Mouse (Mus musculus) gastrocnemius, postnatal 4 days (tissue): ENCODE results near the gene Rapgef4. TPM values are rescaled to one million over a fixed set of nuclear protein-coding genes. Genes with fewer than 3 reads are reported as not detected.
A peak's percentile ranks its signal among the peaks of the same experiment; 100 is the strongest.

Source experiments
- DNase-seq, 2 experiments: peaks; one replicate each; pipeline ENCODE4 v3.0.0; 2021 to 2022; ENCODE audit warnings: low spot score in 2 of 2, mixed read lengths in 2 of 2
- total RNA-seq, 2 experiments: library from RNA; stranded (reverse); gene quantifications; 2 replicates each; pipeline ENCODE4 v1.2.3; 2021

Gene Rapgef4
- total RNA-seq, 2 experiments from 2014 or later: 5.8 to 6.1 TPM

DNA sequence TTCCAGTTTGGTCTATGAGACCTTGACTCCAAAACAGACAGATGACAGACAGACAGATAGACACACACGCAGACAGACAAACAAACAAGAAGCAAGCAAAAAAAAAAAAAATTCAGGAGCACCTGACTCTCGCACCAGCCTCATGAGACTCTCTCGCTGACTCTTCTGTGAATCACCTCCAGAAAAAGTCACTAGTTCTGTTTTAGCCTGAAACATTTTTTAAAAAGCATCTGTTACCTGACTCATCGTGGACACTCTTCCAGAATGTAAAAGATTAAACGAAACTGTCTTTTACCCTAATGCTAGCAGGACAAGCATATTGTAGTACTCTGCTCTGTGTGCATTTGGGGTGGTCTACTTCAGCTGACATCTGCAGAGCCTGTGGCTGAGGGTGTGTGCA lies 44.6 kb downstream of the Rapgef4 start:
- no peak for DNase-seq

DNA sequence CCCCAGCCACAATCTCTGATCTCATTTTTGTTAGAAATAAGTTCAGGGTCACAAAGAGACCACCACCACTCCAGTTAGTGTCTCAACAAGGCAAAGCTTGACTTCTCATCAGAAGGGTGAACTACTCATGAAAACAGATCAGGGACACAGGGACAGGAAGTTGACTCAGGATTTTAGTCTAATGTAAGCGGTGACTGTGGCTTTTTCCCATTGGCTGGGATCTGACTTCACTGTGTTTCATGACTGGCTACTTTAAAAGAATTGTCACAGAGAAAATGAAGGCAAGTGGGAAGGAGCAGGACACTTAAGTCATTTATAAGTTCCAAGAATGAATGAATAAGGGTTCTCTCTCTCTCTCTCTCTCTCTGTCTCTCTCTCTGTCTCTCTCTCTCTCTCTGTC lies 45.5 kb downstream of the Rapgef4 start:
- no peak for DNase-seq

GRCm38 (mm10) chr2:72029081-72029480 lies 48.0 kb downstream of the Rapgef4 start:
- DNase-seq: no peak

DNA sequence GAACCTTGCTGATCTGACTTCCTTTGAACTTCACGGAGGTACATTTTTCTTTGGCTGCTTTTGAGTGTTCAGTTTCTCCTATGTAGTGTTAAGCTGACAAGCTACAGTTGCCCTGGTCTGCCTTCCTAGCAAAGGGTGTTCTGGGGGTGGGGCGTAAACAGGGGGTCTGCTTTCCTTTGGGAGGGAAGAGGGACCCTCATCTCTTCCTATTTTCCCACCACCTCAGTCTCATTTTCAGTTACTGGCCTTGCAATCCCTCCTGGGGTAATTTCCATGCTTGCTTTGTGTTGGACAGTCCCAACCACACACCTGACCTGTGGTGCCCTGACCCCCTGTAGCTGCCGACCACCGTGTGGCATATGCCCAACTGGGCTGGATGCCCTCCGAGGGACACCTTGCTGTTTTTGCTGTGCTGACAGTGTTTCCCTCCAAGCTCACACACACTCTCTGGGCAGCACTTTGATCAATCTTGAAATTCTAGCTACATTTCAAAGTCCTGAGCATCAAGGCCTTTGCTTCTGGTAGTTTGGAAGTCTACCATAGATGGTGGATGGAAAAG lies 48.6 kb downstream of the Rapgef4 start:
- DNase-seq: no peak

- no peak for DNase-seq
Measured at GRCm38 (mm10) chr2:72031717-72032116, 50.7 kb downstream of the Rapgef4 start.

DNA sequence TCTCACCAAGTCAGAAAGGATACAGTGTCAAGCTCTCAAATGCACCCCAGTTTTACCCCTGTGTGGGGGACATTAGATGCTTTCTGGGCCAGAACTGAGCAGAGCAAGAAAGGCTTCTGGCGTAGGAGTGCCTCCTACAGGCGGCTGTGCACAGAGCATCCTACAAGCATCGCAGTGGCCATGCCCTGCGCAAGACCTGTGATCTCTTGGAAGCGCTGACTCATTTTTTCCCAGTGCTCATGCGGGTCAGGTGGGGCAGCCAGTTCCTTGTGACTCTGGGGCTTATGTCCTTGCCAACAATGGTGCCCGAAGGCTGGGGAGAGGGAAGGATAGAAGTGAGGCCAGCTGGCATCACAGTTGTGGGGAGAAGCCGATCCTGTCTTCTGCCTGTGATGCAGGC lies 54.6 kb downstream of the Rapgef4 start:
- DNase-seq: peak in 1 of 2 experiments; percentile 56

DNA sequence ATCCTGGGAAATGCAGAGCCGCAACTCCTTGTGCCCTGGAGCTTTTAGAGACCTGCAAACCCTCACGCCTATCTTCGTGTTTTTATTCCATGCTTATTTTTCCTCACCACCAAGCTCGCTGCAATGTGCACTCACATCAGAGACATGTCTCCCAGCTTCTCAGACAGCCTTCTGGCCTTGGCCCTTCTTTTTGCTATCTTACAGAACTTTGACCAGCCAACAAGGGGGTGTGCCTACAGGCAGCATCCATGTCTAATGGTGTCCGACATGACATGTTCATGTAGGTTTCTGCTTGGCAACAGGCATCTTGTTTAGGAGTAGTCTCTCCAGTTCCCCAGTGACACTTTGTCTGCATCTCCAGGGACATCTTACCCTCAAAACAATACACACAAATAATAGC lies 56.3 kb downstream of the Rapgef4 start:
- no peak for DNase-seq

- DNase-seq: peak; percentile 60 to 79
Measured at GRCm38 (mm10) chr2:72038235-72038634, 57.2 kb downstream of the Rapgef4 start.

DNA sequence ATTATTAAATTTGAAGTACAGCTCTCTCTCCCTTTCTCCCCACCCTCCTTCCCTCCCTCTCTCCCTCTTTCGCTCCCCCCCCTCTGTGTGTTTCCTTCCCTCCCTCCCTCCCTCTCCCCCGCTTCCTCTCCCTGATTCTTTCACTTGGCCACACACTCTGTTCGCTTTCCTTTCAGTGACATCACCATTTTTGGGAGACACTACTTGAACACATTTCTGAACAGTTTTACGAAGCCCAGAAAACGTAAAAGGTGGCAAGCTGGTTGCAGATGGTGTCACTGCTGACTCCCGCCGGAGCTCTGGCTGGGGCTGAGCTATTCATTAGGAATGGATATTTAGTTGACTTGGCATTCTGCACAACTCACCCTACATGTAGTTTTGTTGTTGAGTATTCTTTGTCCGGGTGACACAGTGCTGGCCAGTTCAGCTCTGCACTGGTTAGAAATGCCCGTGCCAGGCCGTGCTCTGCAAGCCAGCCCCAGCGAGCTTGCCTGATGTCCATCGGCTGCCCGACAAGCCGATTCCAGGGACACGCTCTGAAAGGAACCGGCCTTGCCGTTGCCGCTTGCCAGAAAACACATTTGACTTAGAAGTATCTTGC lies 57.7 kb downstream of the Rapgef4 start:
- peak in 1 of 2 experiments; percentile 55 for DNase-seq

- DNase-seq: no peak
Measured at GRCm38 (mm10) chr2:72039522-72040045, 58.5 kb downstream of the Rapgef4 start.

GRCm38 (mm10) chr2:72041087-72041486 lies 60.0 kb downstream of the Rapgef4 start:
- no peak for DNase-seq

DNA sequence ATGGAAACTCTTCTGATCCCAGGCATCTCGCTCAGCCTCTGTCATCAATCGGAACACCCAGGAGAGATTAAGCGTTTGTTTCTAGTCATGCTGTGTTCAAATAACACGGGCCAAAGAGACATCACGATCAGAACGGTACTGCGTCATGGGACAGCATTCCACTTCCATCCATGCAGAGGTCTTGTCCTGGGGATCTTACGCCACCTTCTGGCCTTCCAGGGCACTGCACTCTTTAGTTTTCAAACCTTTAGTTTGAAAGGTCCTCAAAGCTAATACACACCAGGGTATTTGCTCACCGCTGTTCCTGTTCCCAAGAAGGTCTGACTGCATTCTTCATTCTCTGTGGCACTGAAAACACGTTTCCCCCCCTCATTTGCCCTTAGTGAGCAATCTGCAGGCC lies 61.1 kb downstream of the Rapgef4 start:
- DNase-seq: no peak

DNA sequence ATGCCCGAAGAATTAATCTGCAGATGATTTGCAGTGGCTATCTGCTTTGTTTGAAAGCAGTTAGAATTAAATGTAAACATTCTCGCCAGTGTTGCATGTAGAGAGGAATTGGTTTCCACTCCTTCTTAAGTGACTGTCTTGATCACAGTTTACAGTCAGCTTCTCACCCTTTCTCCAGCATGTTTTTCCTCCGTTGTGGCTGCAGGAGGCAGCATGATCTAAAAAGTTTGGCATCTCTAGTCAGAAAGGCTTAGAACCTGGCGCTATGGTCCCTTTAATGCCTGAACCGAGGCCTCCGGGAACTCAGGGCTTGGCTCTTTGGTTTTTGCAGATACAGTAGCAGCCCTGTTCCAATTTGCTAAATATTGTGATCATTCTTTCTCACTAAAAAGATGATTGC lies 63.2 kb downstream of the Rapgef4 start:
- no peak for DNase-seq

DNA sequence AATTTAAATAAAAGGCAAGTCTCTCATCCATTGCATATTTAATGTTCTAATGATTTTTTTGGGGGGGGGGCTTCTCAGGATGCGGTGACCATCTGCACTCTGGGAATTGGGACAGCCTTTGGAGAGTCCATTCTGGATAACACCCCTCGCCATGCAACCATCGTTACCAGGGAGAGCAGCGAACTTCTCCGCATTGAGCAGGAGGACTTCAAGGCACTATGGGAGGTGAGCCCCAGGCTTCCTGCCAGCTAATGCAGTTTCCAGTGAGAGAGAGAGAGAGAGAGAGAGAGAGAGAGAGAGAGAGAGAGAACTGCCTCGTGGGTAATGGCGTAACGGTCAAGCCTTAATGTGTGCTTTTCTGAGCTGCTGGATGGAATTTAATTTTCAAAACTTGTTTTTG lies 64.0 kb downstream of the Rapgef4 start:
- DNase-seq: no peak

DNA sequence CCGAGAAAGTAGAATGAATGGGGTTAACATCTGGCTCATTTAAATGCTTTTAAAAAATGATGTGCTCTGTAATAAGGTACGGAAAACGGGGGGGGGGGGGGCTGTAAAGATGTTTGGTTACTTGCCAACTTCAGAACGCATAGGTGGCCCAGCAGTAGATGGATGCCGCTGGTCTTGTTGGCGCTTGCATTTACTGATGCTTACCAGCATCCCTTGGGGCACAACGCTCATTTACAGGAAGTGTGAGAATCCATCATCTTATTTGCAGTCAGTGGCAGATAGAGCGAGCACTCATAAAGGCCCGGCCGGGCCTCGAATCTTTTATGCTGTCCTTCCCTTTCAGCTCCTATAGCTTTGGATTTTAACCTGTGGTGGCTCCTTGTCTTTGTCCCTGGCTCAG lies 64.6 kb downstream of the Rapgef4 start:
- no peak for DNase-seq

DNA sequence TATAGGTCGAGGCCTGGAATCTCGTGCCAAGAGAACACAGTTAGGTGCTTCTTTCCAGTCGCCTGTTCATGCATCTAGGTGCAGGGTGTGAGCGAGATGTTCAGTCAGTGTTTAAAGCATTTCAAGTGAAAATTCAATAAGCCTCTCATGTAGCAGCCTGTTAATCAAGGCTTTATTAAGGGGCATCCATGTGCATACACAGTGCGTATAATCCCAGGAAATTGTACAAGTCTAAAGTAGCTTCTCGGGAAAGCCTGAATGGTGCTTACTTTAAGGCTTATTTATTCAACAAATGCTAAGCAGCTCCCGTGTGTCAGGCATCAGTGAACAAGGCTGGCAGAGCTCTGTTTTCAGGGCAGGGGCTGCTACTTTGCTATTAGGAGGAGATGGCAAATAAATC lies 69.4 kb downstream of the Rapgef4 start:
- no peak for DNase-seq

- no peak for DNase-seq
Measured at GRCm38 (mm10) chr2:72054280-72054679, 73.2 kb downstream of the Rapgef4 start.

- DNase-seq: no peak
Measured at GRCm38 (mm10) chr2:72054736-72055135, 73.7 kb downstream of the Rapgef4 start.

- no peak for DNase-seq
Measured at GRCm38 (mm10) chr2:72055476-72055875, 74.4 kb downstream of the Rapgef4 start.

GRCm38 (mm10) chr2:72056081-72056874 lies 75.2 kb downstream of the Rapgef4 start:
- DNase-seq: no peak

GRCm38 (mm10) chr2:72062931-72063330 lies 81.9 kb downstream of the Rapgef4 start:
- no peak for DNase-seq

DNA sequence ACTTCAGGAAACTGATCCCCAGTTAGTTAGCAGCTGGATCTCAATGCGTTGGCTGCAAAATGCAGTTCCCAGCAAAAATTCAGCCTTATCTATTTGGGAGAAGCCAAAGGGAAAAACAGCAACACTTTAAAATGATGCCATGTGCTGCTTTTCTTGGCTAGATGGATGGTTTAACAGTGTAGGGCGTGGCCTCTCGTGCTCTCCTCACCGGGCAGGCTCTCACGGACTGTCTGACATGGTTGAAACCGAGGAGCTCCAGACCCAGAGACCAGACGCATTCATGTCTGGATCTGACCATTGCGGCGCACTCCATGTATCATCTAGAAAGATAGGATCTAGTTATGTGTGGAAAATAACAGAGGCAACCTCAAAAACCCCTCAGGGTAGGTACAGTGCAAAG lies 87.5 kb downstream of the Rapgef4 start:
- no peak for DNase-seq
